Mouse (Mus musculus) layer of hippocampus, postnatal 14 days (tissue): ENCODE measurements at regions not wholly inside any gene's neighbourhood (a gene's known extent, or its start where the extent isn't known, plus 50 kb on each side); places are given as distances from the start of the nearest gene placed in this dataset.

Experiments used
- DNase-seq, 2 experiments: peaks; one replicate each; pipeline ENCODE4 v3.0.0; 2021 to 2022; ENCODE audit warnings: low spot score in 2 of 2, mixed read lengths in 1 of 2

GRCm38 (mm10) chr16:24185989-24186388 is 197.3 kb upstream of the Bcl6 start:
- DNase-seq: no peak

- no peak for DNase-seq
Measured at GRCm38 (mm10) chr16:24184846-24185245, 196.2 kb upstream of the Bcl6 start.

- no peak for DNase-seq
Measured at GRCm38 (mm10) chr16:24183216-24183615, 194.6 kb upstream of the Bcl6 start.

- no peak for DNase-seq
Measured at GRCm38 (mm10) chr16:24181388-24181787, 192.7 kb upstream of the Bcl6 start.

GRCm38 (mm10) chr16:24180666-24181065 is 192.0 kb upstream of the Bcl6 start:
- DNase-seq: no peak

GRCm38 (mm10) chr16:24177564-24177963 is 188.9 kb upstream of the Bcl6 start:
- no peak for DNase-seq

GRCm38 (mm10) chr16:24177131-24177530 is 188.5 kb upstream of the Bcl6 start:
- no peak for DNase-seq

- peak; percentile 23 to 40 for DNase-seq
Measured at GRCm38 (mm10) chr16:24176057-24176456, 187.4 kb upstream of the Bcl6 start.

- DNase-seq: no peak
Measured at GRCm38 (mm10) chr16:24175235-24175760, 186.6 kb upstream of the Bcl6 start.

- no peak for DNase-seq
Measured at GRCm38 (mm10) chr16:24174595-24174994, 185.9 kb upstream of the Bcl6 start.

GRCm38 (mm10) chr16:24173783-24174518 is 185.3 kb upstream of the Bcl6 start:
- no peak for DNase-seq

- no peak for DNase-seq
Measured at GRCm38 (mm10) chr16:24172653-24173052, 184.0 kb upstream of the Bcl6 start.

- DNase-seq: no peak
Measured at GRCm38 (mm10) chr16:24172065-24172464, 183.4 kb upstream of the Bcl6 start.

GRCm38 (mm10) chr16:24171161-24171560 is 182.5 kb upstream of the Bcl6 start:
- DNase-seq: no peak

- no peak for DNase-seq
Measured at GRCm38 (mm10) chr16:24166496-24166895, 177.8 kb upstream of the Bcl6 start.

- DNase-seq: no peak
Measured at GRCm38 (mm10) chr16:24165461-24166081, 176.9 kb upstream of the Bcl6 start.

GRCm38 (mm10) chr16:24160705-24161285 is 172.1 kb upstream of the Bcl6 start:
- no peak for DNase-seq

GRCm38 (mm10) chr16:24159336-24159735 is 170.7 kb upstream of the Bcl6 start:
- DNase-seq: no peak

- no peak for DNase-seq
Measured at GRCm38 (mm10) chr16:24157753-24158152, 169.1 kb upstream of the Bcl6 start.

GRCm38 (mm10) chr16:24156729-24157430 is 168.2 kb upstream of the Bcl6 start:
- peak in 1 of 2 experiments; percentile 55 for DNase-seq

GRCm38 (mm10) chr16:24154816-24155357 is 166.2 kb upstream of the Bcl6 start:
- DNase-seq: no peak
